Mouse (Mus musculus) spleen, postnatal 14 days (tissue): ENCODE results near the gene Etfbkmt.
A peak's percentile ranks its signal among the peaks of the same experiment; 100 is the strongest.
"Not testable (repeated sequence)": the region's sequence is repeated elsewhere in the genome, so short reads cannot be mapped to it uniquely, and the experiment has no call there.

ENCODE experiments used
- DNase-seq, 2 experiments: peaks; one replicate each; pipeline ENCODE4 v3.0.0; 2021 to 2022; ENCODE audit warnings: low spot score in 2 of 2

Gene Etfbkmt

DNA sequence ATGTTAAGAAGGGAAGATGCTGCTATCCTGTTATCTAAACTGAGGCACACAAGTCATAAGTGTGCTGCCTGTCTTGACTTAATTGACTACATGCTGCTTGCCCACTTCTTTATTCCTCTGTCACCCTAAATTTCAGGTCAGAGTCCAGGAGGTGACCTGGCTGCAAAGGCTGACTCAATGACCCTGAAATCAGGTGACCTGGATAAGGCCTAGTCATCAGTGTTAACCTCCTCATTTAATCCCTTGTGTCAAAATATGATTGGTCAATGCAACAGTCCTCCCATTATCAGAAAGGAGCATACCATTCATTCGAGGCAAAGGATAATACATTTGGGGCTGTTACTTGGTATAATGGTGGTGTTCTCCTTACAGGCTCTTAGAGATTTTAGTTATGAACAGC is at the start of gene Etfbkmt:
Gene Etfbkmt, plus strand, starts transcription at position 379 of the 400 bp plus-strand sequence.
- DNase-seq = no peak

DNA sequence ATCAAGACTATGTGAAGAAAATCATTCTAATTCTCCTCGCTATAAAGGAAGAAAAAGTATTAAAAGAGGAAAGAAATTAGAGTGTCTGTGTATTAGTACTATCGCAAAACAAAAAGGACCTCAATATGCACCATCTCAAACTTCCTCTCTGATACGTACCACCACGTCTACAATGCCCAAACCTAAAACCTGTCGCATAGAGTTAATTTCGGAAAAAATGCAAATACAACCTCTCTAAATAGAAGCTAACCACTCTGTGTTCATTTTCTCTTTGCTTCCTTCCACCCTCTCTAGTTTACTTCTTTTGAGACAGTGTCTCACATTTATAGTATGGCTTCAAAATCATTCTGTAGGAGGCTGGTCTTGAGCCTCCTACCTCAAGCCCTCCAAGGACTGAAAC is 47.2 kb upstream of the Etfbkmt start:
- DNase-seq = no peak

DNA sequence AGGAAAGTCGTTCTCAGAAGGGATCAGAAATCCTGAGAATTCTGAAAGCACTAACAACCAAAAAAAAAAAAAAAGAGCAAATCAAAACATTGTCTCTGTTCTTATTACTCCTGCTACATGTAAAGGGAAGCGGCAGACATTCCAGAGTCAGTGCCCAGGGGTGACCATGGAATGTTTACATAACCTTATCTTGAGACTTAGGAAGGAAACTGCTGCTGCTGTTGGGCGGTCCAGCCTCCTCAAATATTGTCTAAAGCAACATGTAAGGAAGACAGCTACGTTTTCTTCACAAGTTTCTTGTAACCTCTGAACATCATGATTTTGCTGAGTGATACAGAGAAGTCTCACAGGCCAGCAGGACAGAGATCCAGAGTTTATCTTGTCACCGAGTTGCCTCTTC is 46.2 kb upstream of the Etfbkmt start:
- DNase-seq = no peak

DNA sequence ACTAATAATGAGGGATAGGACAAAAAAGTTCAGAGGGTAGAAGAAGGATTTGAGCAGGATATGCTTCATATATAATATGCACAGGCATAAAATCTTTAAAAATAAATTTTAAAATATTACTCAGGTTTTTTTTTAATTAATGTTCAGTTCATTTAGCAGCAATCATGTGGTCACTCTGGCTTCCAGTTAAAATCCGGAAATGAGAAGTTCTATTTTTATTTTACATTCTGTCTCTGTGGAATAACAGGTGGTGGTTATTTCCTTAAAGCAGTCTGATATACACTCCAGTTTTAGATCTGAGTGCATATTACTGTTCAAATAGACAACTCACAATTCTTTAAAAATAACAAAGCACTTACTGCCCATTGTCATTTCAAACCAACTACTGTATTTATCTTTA is 45.1 kb upstream of the Etfbkmt start:
- no peak for DNase-seq

DNA sequence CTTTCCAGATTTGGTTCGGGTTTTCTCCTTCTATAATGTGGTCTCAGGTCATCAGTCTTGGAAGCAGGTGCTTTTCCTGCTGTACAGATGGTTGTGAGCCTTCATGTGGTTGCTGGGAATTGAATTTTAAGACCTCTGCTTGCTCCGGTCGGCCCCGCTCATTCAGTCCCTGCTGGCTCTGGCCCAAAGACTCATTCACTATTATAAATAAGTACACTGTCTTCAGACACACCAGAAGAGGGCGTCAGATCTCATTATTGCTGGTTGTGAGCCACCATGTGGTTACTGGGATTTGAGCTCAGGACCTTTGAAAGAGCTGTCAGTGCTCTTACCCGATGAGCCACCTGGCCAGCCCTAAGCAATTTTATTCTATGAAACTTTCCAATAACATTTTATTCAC is 44.3 kb upstream of the Etfbkmt start:
- no peak for DNase-seq

DNA sequence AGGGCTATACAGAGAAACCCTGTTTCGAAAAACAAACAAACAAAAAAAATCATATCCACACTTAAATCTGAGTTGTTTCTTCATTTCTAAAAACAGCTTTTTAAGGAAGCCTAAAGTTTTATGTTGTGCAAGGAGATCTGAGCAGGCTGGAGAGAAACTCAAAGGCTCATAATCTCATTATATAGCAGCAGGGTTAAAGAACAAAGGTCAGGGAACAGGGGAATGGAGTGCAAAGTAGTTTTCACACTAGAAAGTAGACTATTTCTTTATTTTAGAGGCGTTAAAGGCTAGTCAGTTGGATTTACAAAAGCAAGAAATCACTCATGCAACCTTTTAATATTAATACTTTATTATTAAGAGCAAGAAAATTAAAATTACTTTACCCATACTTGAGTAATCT is 43.4 kb upstream of the Etfbkmt start:
- DNase-seq = no peak

DNA sequence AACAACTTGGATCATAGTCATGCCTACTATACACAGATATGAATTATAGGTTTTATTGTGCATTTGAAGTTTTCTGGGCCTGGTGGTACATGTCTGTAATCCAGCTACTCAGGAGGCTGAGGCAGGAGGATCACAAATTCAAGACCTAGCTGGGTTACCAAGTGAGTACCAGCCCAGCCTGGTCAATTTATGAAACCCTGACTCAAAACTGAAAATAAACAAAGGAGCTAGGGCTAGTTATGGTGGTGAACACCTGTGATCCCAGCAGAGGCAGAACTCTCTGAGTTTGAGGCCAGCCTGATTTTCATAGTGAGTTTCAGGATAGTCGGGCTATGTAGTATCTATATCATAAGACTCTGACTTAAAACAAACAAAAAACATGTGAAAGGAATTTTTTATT is 42.4 kb upstream of the Etfbkmt start:
- DNase-seq = no peak

DNA sequence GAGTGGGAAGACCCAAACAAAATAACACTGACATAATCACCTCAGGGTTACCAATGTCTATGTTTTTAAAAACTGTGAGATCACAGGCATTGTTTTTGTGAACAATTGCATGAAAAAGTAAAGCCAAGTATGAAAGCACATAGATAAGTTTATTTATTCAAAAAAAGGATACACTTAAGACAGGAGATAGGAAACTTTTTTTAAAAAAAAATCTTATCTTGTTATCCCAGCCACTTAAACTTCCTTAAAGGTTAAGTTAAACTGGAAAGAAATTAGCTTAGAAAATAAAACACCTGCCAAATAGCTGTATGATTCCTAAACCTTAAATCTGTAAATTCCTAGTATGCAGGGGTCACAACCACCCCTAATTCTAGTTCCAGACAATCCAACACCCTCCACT is 40.7 kb upstream of the Etfbkmt start:
- DNase-seq = no peak

DNA sequence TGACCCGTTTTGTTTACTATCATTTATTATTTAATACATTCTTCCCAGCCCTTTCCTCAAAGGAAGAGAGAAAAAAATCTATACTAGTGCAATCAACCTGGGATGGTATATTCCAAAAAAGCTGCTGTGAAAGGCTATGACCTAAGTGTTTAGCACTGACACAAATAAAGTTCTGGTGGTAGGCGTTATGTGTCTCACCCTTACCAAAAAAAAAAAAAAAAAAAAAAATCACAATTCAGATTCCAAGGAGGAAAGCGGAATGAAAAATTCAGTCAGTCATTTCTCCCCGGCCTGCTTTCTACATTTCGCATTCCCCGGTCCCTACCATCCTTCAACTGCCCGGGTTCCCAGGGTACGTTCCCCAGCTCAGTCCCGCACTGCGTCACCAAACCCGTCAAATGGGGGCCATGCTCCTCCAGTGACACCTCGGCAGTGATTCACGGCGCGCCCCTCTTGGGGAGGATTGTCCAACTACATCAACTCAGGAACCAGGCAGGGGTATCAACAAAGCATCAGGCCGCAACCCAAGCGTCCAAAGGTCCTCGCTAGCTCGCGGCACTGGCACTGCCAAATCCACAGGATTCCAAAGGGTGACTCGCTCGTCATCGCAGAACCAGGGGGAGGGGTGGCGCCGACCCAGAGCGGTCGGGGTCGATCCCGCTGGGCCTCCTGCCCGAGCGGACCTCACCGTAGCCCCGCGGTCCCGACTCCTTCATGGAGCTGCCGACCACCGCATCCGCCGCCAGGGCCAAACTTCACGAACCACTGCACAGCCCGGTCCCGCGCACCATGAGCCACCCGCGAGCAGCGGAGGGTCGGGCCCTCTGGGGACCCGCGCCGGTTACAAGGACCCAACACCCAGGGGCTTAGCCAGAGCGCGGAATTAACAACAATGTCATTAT is 39.2 kb upstream of the Etfbkmt start:
- peak; percentile 11 to 32 for DNase-seq

DNA sequence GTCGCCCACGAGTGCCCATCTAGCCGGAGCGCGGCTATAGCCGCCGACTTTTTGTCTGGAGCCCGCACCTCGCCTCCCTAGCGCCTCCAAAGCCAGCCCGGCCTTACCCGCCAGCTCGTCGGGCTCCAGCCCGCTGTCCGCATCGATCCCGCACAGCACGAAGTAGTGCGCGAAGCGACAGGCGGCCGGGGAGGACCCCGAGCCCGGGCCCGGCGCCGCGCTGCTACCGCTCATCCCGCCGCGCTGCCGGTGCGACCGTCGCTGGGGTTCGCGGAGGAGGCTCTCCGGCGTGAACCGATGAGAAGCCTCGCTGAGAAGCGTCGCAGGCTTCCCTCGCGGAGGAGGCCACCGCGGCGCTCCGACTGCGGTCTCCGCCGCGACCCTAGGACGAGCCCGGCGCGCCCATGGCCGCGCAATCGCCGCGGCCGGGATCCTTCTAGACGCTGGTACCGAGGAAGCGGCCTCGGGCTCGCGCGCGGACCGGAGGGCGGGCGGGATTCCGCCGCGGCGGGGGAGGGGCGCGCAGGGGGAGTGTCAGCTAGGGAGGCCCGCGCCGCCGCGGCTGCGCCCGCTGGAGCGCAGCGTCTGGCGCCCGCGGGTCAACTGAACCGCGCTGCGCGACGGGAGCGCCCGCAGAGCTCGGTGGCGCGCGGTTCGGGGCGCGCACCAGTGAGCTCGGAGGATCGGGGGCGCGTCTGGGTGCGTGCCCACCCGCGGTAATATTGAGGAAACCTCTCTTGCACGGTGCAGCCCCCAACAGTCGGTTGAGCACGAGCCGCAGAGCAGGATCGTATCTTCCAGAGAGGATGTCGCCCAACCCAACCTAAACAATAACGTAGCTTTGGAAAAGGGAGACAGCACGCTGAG is 38.3 kb upstream of the Etfbkmt start, which contains the start of gene Dennd5b:
Gene Dennd5b, minus strand, starts transcription at position 605 of the 867 bp plus-strand sequence.
- peak; percentile 20 to 37 for DNase-seq

DNA sequence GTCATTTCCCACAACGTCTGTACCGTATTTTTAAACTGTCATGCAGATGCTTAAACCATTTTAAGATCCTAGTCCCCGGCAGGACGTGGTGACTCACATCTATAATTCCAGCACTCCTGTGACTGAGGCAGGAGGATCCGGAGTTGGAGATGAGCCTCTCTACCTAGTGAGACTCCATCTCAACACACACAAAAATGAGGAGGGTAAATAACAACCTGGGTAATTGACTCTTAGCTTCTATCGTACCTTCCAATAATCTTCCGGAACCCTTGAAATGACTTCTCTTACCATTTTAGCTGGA is 37.8 kb upstream of the Etfbkmt start:
- DNase-seq = no peak

DNA sequence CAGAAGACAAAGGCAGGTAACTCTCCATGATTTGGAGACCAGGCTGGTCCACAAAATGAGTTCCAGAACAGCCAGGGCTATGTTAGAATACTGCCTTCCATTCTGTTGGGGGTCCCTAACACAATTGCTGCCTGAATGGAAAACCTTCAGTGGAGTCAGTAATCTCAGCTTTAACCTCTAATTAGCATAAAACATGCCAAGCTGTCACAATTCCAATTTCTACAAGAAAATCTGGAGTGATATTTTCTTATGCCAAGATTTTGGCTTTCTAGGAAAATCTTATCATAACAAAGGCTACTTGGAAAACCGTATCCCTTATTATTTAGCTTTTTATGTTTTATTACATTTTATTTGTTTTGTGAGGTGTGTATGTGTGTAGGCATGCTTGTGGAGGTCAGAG is 36.2 kb upstream of the Etfbkmt start:
- no peak for DNase-seq

DNA sequence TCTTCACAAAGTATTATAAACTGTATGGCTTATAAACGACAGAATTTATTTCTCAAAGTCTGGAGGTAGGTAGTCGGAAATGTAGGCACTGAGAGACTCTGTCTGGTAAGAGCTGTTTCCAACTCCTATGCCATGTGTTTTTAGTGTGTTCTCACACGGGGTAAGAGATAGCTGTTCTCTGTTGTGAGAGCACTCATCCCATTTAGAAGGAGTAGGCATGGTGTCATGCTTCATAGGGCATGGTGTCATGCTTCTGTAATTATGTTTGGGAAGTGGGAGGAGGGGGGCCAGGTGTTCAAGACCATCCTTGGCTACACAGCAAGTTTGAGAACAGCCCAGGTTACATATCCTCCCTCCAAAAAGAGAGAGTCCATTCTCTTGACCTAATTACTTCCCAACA is 32.0 kb upstream of the Etfbkmt start:
- no peak for DNase-seq

DNA sequence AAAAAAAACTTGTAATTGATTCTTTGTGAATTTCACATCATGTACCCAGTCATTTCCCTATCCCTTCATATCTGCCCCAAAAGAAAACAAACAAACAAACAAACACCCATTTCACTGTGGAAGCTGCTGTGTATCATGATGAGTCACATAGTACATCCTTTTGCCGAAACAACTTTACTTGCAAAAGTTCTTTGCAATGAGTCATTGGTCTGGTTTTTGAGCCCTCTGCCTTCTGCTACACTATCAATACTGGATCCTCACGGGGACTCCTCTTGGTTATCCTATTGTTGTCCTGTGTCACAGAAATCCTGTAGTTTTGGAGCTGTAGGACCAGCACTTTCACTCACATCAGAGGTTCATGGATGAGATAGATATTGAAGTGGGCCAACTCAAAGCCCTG is 30.7 kb upstream of the Etfbkmt start:
- DNase-seq = no peak

DNA sequence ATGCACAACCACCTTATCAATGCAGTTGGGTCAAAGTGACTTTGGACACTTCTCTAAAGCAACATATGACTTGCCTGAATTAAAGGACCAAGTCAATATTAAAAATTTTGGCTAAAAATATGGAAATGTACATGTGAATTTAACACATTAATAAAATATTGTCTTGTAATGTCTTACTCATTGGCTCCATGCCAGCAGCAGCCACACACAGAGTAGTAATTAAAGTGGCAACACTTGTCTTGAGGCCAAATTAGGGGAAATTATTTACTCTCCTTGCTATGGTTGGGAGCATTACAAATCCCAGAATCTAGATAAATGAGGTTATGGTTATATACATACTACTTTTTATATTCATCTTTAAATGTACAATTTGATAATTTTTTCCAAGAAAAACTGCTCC is 22.7 kb upstream of the Etfbkmt start:
- no peak for DNase-seq

DNA sequence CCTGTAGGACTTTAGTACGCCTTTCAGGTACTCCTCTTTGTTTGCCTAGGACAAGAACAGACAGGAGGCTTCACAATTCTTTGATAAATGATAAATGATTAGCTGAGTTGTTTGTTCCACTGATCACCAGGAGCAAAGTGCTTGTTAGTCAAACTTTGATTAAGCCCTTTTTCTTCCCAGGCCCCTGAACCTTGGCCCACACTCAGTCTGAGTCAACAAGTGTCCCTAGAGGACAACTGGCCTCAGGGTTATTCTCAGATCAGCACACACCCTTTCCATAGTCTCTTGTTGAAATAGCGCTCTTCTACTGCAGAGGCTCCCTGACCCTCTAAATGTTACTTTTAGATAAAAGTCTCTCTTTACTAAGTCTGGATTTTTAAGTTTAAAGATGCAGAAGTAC is 20.7 kb upstream of the Etfbkmt start:
- DNase-seq = no peak

DNA sequence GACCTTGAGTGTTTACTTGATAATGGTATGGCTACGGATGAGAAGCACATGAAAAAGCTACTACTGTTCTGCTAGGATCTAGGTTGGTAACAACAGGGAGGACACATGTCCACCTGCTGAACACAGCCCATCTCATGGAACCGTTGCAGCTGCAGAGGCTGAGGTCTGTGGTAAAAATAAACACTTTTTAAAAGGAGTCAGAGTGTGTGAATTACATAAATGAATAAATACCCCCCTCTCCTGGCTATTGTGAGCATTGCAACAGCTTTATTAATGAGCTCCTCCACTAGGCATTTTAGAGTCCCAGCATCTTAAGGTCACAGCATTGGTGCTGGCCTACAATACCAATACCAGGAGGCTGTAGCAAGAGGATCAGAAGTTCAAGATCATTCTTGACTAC is 19.8 kb upstream of the Etfbkmt start:
- DNase-seq = peak in 1 of 2 experiments; percentile 40

DNA sequence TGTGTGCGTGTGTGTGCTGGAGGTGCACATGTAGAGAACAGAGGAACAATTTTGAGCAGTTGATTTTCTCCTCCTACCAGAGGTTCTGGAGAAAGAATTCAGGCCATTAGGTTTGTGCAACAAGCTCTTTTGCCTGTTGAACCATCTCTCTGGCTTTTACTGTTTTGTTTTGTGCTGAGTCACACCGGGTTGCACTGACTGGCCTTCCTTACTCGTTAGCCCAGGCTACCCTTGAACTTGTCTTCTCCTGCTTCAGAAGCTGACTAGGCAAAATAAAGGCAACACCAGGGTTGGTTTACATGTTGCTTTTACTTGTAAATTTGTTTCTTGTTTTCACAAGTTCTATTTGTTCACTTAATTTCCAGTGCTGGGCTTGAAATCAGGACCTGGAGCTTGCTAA is 16.6 kb upstream of the Etfbkmt start:
- no peak for DNase-seq

DNA sequence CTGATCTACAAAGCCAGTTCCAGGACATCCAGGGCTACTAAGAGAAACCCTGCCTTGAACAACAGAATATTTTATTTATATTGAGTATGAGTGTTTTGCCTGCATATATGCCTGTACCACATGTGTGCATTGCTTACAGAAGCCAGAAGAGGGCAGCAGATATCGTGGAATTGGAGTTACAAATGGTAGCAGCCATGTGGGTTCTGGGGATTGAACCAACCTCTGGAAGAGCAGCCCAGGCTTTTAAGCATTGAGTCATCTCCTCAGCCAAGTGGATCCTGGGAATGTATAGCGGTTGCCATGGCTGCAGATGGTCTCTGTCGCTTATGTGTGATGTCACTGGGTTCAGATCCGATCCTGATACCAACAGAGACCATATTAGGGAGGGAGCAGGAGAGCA is 13.0 kb upstream of the Etfbkmt start:
- DNase-seq = peak; percentile 17 to 52

DNA sequence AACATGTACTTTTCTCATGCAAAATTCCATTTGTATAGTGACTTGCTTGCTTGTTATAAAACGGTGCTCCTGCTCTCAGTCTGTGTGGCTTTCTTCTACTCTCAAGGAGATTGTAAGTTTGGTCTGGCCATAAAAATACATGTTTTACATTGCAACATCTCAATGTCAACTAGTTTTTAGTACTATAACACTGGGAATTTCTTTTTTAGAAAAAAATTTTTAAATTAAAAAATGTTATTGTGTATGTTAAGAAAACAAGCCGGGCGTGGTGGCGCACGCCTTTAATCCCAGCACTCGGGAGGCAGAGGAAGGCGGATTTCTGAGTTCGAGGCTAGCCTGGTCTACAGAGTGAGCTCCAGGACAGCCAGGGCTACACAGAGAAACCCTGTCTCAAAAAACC is 9.8 kb upstream of the Etfbkmt start, which contains the start of gene Gm10203:
Gene Gm10203, plus strand, starts transcription at position 301 of the 400 bp plus-strand sequence.
- not testable (repeated sequence) for DNase-seq

DNA sequence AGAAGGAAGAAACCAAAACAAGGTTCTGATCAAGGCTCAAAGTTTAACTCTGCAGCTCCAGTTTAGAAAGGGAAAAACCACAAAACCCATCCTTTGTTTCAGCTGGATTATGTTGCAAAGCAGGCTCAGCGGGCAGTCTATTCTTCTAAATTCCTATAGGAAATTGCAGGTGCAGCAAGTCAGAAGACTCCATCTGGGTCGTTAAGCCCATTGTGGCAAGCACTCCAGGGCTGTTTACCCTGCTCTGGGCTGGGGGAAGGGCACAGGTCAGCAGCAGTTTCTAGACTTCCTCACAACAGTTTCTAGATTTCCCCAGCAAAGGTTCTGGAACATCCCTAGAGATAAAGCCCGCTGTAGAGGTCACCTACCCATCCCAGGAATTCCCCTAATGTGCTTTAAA is 8.5 kb upstream of the Etfbkmt start:
- DNase-seq = no peak

DNA sequence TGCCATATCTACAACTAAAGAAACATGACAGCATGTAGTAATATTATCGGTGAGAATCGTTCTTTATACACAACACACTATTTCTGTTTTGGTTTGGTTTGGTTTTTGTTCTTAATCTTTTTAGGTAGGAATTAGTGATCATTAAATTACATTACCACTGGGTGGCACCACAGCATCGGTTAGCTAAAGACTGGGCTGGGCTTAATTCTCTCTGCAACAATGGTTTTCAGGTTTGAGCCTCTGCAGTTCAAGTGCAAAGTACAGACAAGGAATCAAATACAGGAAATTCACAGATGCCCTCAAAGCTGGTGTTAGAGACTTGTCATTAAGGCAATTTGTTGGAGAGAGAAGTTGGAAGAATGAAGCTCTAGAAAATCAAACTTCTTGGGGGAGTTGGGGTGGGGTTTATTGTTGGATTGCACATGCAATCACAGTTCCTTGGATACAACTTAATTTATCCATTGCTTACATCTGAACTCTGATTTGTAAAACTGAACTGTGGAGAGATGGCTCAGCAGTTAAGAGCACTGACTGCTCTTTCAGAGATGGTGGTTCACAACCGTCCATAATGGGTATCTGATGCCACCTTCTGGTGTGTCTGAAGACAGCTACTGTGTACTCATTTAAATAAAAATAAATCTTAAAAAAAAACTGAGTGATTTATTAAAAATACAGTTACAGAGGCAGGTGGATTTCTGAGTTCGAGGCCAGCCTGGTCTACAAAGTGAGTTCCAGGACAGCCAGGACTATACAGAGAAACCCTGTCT is 7.2 kb upstream of the Etfbkmt start:
- DNase-seq = peak in 1 of 2 experiments; percentile 26
